Mouse (Mus musculus) E14TG2a.4 (cell line): ENCODE data around the gene Fam228a.

ENCODE experiments used
- CTCF ChIP-seq: conservative IDR thresholded peaks from 2 replicates; pipeline ENCODE4 v1.5.1; 2014; ENCODE audit warnings: low read length
- NANOG ChIP-seq: IDR thresholded peaks from 2 replicates; pipeline ENCODE4 v1.6.1; 2014; ENCODE audit warnings: borderline replicate concordance, low read length, mixed read lengths
- POU5F1 ChIP-seq: IDR thresholded peaks from 2 replicates; pipeline ENCODE4 v1.6.1; 2014; ENCODE audit warnings: low read length, borderline replicate concordance

- TF ChIP-seq CTCF (no peak), POU5F1 (no peak), NANOG (no peak)
Observed at GRCm38 (mm10) chr12:4707488-4708017, 30.7 kb downstream of the Fam228a start.
